Mouse (Mus musculus) limb, embryonic 12.5 days (tissue): ENCODE measurements around the gene Gm10181. TPM values are rescaled to one million over a fixed set of nuclear protein-coding genes. Genes with fewer than 3 reads are reported as not detected.
"Not testable (repeated sequence)": the region's sequence is repeated elsewhere in the genome, so short reads cannot be mapped to it uniquely, and the experiment has no call there.

Experiments used
- ATAC-seq: fragments of 200-750 bp; cut with Nextera tagmentation; 2 replicates; pipeline ENCODE4 v1.8.0; 2017; ENCODE audit warnings: low read depth, moderate TSS enrichment; ENCODE audit not compliant: insufficient number of reproducible peaks, insufficient read depth, low FRiP score, low TSS enrichment
- H3K27ac ChIP-seq: fragments of 300-500 bp; sonication (generic); 2 replicates; pipeline ENCODE4 v1.5.1; 2016; ENCODE audit warnings: mild to moderate bottlenecking, moderate library complexity
- H3K27me3 ChIP-seq: fragments of 300-500 bp; sonication (generic); 2 replicates; pipeline ENCODE4 v1.6.1; 2016; ENCODE audit warnings: mild to moderate bottlenecking, moderate library complexity
- H3K36me3 ChIP-seq: fragments of 300-500 bp; sonication (generic); 2 replicates; pipeline ENCODE4 v1.6.1; 2016; ENCODE audit warnings: mild to moderate bottlenecking, moderate library complexity
- H3K4me1 ChIP-seq: fragments of 300-500 bp; sonication (generic); replicated peaks from 2 replicates; pipeline ENCODE4 v1.6.1; 2016
- H3K4me2 ChIP-seq: fragments of 300-500 bp; sonication (generic); 2 replicates; pipeline ENCODE4 v1.6.1; 2016; ENCODE audit warnings: mild to moderate bottlenecking, moderate library complexity
- H3K4me3 ChIP-seq: fragments of 300-500 bp; sonication (generic); replicated peaks from 2 replicates; pipeline ENCODE4 v1.5.1; 2016; ENCODE audit warnings: mild to moderate bottlenecking
- H3K9ac ChIP-seq: fragments of 300-500 bp; sonication (generic); replicated peaks from 2 replicates; pipeline ENCODE4 v1.6.1; 2016; ENCODE audit warnings: mild to moderate bottlenecking, moderate library complexity
- H3K9me3 ChIP-seq: fragments of 300-500 bp; sonication (generic); 2 replicates; pipeline ENCODE4 v1.6.1; 2016; ENCODE audit warnings: mild to moderate bottlenecking, moderate library complexity
- WGBS: fragments of 180-500 bp; shearing (Covaris S2); methylation state at CpG from one replicate; pipeline ENCODE4 v1.1.7; 2016; 5-methylcytosine and 5-hydroxymethylcytosine counted together
- polyA plus RNA-seq: library from polyadenylated mRNA; unstranded; fragments of >200 nt; fragmentation: Nextera tagmentation; extraction: Ambion mirVana; gene quantifications from 2 replicates; pipeline ENCODE4 v1.2.1, GENCODE M21; 2016

Gm10181 gene
- polyA plus RNA-seq, 1 experiment from 2014 or later = not detected

DNA sequence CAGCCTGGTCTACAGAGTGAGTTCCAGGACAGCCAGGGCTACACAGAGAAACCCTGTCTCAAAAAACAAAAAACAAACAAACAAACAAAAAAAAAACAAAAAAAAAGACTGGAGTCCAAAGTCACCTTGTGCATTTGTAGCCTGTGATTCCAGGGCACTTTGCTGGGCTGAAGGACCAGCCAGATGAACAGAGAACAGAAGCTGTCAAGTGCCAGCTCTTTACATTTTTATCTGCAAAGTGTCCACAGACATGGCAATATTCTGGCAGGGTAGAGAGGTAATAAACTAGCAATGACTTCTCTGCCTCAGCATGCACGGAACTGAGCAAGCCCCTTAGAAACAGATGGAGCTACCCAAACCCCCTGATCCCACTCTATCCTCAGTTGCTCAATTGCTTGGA, 12.7 kb upstream of the Gm10181 start:
- Histone ChIP-seq H3K4me3 (no peak overlapping the region), H3K27me3 (peaks cover 3% of the 10 kb centered on the region), H3K36me3 (no peaks in the 10 kb centered on the region), H3K9me3 (no peaks in the 10 kb centered on the region), H3K9ac (no peak overlapping the region), H3K4me2 (no peak overlapping the region), H3K4me1 (no peaks in the 10 kb centered on the region), H3K27ac (no peak overlapping the region)
- ATAC-seq = no peak
- 84% methylated on average over 1 of the region's 1 CpGs for WGBS

GRCm38 (mm10) chr9:25090853-25091252, 1.6 kb downstream of the Gm10181 start:
- no peak overlapping the region for H3K27ac ChIP-seq
- H3K4me2 ChIP-seq = no peak overlapping the region
- H3K4me1 ChIP-seq = peaks cover 12% of the 10 kb centered on the region
- no peaks in the 10 kb centered on the region for H3K36me3 ChIP-seq
- no peaks in the 10 kb centered on the region for H3K9me3 ChIP-seq
- H3K9ac ChIP-seq = no peak overlapping the region
- 28% methylated on average over 1 of the region's 1 CpGs for WGBS
- H3K27me3 ChIP-seq = 0 out of 2 replicates have a peak, but pooled peaks cover 5% of the 10 kb centered on the region
- H3K4me3 ChIP-seq = no peak overlapping the region
- ATAC-seq = no peak

- no peak for ATAC-seq
- Histone ChIP-seq H3K36me3 (peaks cover 21% of the 10 kb centered on the region), H3K9ac (no peak overlapping the region), H3K27ac (no peak overlapping the region), H3K4me3 (no peak overlapping the region), H3K4me2 (no peak overlapping the region), H3K27me3 (no peaks in the 10 kb centered on the region), H3K9me3 (0 out of 2 replicates have a peak, but pooled peaks cover 6% of the 10 kb centered on the region), H3K4me1 (no peaks in the 10 kb centered on the region)
- 87% methylated on average over 1 of the region's 1 CpGs for WGBS
Measured at GRCm38 (mm10) chr9:25102881-25103280, 13.7 kb downstream of the Gm10181 start.

GRCm38 (mm10) chr9:25104638-25105037, 15.4 kb downstream of the Gm10181 start:
- H3K9me3 ChIP-seq = 0 out of 2 replicates have a peak, but pooled peaks cover 6% of the 10 kb centered on the region
- H3K27ac ChIP-seq = no peak overlapping the region
- no peaks in the 10 kb centered on the region for H3K27me3 ChIP-seq
- H3K4me2 ChIP-seq = no peak overlapping the region
- no peak overlapping the region for H3K9ac ChIP-seq
- peaks cover 31% of the 10 kb centered on the region for H3K36me3 ChIP-seq
- H3K4me3 ChIP-seq = no peak overlapping the region
- no peaks in the 10 kb centered on the region for H3K4me1 ChIP-seq
- no peak for ATAC-seq

GRCm38 (mm10) chr9:25123590-25123989, 34.4 kb downstream of the Gm10181 start:
- ATAC-seq, H3K27ac ChIP-seq: not testable (repeated sequence)

DNA sequence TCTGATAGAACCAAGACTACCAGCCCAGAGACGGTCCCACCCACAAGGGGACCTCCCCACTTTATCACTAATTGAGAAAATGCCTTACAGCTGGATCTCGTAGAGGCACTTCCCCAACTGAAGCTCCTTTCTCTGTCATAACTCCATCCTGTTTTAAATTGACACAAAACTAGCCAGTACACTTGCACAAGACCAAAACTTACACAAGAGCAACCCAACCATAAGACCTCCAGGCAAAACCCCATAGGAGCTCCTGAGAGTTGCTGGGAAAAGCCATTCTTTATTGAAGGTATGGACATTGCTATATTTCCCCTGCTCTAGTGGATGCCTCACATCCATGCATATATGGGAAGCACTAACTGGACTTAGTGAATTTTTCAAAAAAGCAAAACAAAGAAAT, 34.8 kb downstream of the Gm10181 start:
- H3K9me3 ChIP-seq = no peaks in the 10 kb centered on the region
- no peak overlapping the region for H3K27ac ChIP-seq
- no peak for ATAC-seq
- no peaks in the 10 kb centered on the region for H3K27me3 ChIP-seq
- H3K4me2 ChIP-seq = no peak overlapping the region
- 65% methylated on average over 2 of the region's 2 CpGs for WGBS
- no peaks in the 10 kb centered on the region for H3K4me1 ChIP-seq
- peaks cover 43% of the 10 kb centered on the region for H3K36me3 ChIP-seq
- no peak overlapping the region for H3K4me3 ChIP-seq
- no peak overlapping the region for H3K9ac ChIP-seq

More at GRCm38 (mm10) chr9:25123590-25123989, 34.4 kb downstream of the Gm10181 start:
- not testable (repeated sequence) for H3K4me1 ChIP-seq, H3K9ac ChIP-seq, H3K9me3 ChIP-seq, H3K4me3 ChIP-seq, H3K4me2 ChIP-seq, H3K27me3 ChIP-seq
- 92% methylated on average over 1 of the region's 1 CpGs for WGBS
- peaks cover 46% of the 10 kb centered on the region for H3K36me3 ChIP-seq

- ATAC-seq = no peak
- Histone ChIP-seq H3K9ac (no peak overlapping the region), H3K36me3 (peaks cover 3% of the 10 kb centered on the region; the same call in 1 of the 2 replicates), H3K27ac (no peak overlapping the region), H3K9me3 (no peaks in the 10 kb centered on the region), H3K4me2 (no peak overlapping the region), H3K4me1 (no peaks in the 10 kb centered on the region), H3K27me3 (no peaks in the 10 kb centered on the region), H3K4me3 (no peak overlapping the region)
Measured at GRCm38 (mm10) chr9:25132253-25132652, 43.0 kb downstream of the Gm10181 start.

GRCm38 (mm10) chr9:25132920-25133319, 43.7 kb downstream of the Gm10181 start:
- Histone ChIP-seq H3K4me2 (no peak overlapping the region), H3K27ac (no peak overlapping the region), H3K4me1 (no peaks in the 10 kb centered on the region), H3K9ac (no peak overlapping the region), H3K36me3 (peaks cover 3% of the 10 kb centered on the region; the same call in 1 of the 2 replicates), H3K4me3 (no peak overlapping the region), H3K27me3 (no peaks in the 10 kb centered on the region), H3K9me3 (no peaks in the 10 kb centered on the region)
- no peak for ATAC-seq
- 75% methylated on average over 4 of the region's 4 CpGs for WGBS

DNA sequence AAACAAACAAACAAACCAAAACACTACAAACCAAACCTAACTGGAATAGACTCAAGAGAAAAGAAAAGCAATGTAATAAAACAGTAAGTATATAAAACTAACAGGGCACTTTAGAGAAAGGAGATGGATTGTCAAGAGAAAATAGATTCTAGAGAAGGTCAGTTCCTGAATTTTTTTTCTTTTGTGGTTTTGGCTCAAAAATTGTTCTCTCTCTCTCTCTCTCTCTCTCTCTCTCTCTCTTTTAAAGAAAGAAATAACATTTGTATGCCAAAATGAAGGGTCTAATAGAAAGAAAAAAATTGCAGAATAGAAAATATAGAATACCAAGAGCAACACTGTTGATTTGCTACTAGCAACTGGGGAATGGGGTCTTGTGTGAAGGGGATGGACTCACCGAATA, 49.7 kb downstream of the Gm10181 start:
- no peaks in the 10 kb centered on the region for H3K27me3 ChIP-seq
- 82% methylated on average over 1 of the region's 1 CpGs for WGBS
- no peaks in the 10 kb centered on the region for H3K4me1 ChIP-seq
- no peak for ATAC-seq
- H3K4me2 ChIP-seq = no peak overlapping the region
- H3K4me3 ChIP-seq = no peak overlapping the region
- no peaks in the 10 kb centered on the region for H3K36me3 ChIP-seq
- no peak overlapping the region for H3K9ac ChIP-seq
- no peaks in the 10 kb centered on the region for H3K9me3 ChIP-seq
- no peak overlapping the region for H3K27ac ChIP-seq

Other genes with a start within 250 kb of the Gm10181 start
- gene Herpud2, start 62.4 kb downstream of the Gm10181 start, polyA plus RNA-seq = 36.1 and 36.5 TPM in 2 replicates
- 272 and 304 TPM in 2 replicates for gene Sept7, start 163.0 kb downstream of the Gm10181 start, polyA plus RNA-seq